Mouse (Mus musculus) neutrophil, adult 65 days (primary cell): ENCODE measurements around the gene Cacng2. TPM values are rescaled to one million over a fixed set of nuclear protein-coding genes. Genes with fewer than 3 reads are reported as not detected.

Experiments
- total RNA-seq: library from RNA; stranded (reverse); gene quantifications from 2 replicates; pipeline ENCODE4 v1.2.4, GENCODE M21; 2023

Gene Cacng2
- total RNA-seq: not detected in 2 replicates

DNA sequence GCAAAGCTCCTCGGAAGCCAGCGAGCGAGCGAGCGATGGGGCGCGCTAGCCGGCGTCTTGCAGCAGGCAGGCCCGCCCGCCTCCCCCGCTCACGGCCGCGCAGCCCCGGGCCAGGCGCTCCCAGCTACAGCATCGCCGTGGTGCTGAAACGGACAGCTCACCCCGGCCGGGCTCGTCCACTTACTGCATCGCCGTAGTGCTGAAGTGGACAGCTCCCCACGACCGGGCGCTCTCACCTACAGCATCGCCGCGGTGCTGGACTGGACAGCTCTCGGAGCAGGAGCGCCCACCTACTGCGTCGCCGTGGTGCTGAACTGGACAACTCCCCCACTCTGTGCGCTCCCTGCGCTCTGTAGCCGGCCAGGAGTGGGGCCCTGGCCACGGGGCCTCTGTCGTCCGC lies at the start of gene Cacng2:
Gene Cacng2 (minus strand): TSS at position 325 of the 400 bp plus-strand sequence.

GRCm38 (mm10) chr15:77970470-77971292 lies 149.1 kb downstream of the Cacng2 start, which contains the start of gene Eif3d:
Eif3d (minus strand) TSS chr15:77970813.

GRCm38 (mm10) chr15:77956404-77956901 lies 163.4 kb downstream of the Cacng2 start, which contains the start of gene Foxred2:
Foxred2 (minus strand) TSS chr15:77956722.

Other genes with a start within 250 kb of the Cacng2 start
- 56.2 and 63.5 TPM in 2 replicates for gene Txn2, start 191.0 kb downstream of the Cacng2 start, total RNA-seq
- gene Foxred2, start 163.3 kb downstream of the Cacng2 start, total RNA-seq: 22.3 and 25.5 TPM in 2 replicates
- gene Eif3d, start 149.2 kb downstream of the Cacng2 start, total RNA-seq: 55.8 and 65.5 TPM in 2 replicates
- gene Ift27, start 54.1 kb upstream of the Cacng2 start, total RNA-seq: 6.6 and 11.7 TPM in 2 replicates
- gene Pvalb, start 86.4 kb upstream of the Cacng2 start, total RNA-seq: not detected in 2 replicates
- 753 and 775 TPM in 2 replicates for gene Ncf4, start 124.8 kb upstream of the Cacng2 start, total RNA-seq
- 26.7 and 28.6 TPM in 2 replicates for gene Csf2rb2, start 185.7 kb upstream of the Cacng2 start, total RNA-seq
- 233 and 237 TPM in 2 replicates for gene Csf2rb, start 205.7 kb upstream of the Cacng2 start, total RNA-seq